Mouse (Mus musculus) lung, embryonic 16.5 days (tissue): ENCODE results near the gene Rbm41. TPM values are rescaled to one million over a fixed set of nuclear protein-coding genes. Genes with fewer than 3 reads are reported as not detected.

Source experiments
- ATAC-seq: fragments of 200-750 bp; cut with Nextera tagmentation; 2 replicates; pipeline ENCODE4 v1.8.0; 2017; ENCODE audit warnings: low read depth, mild to moderate bottlenecking, moderate library complexity
- H3K27ac ChIP-seq: fragments of 300-500 bp; sonication (generic); 2 replicates; pipeline ENCODE4 v1.5.1; 2014; ENCODE audit warnings: mild to moderate bottlenecking, control low read depth, low read length
- H3K27me3 ChIP-seq: fragments of 300-500 bp; sonication (generic); 2 replicates; pipeline ENCODE4 v1.6.1; 2014; ENCODE audit warnings: low read depth, low read length, mixed read lengths; ENCODE audit not compliant: control insufficient read depth, insufficient read depth
- H3K36me3 ChIP-seq: fragments of 300-500 bp; sonication (generic); 2 replicates; pipeline ENCODE4 v1.6.1; 2014; ENCODE audit warnings: low read length; ENCODE audit not compliant: control insufficient read depth, insufficient read depth
- H3K4me1 ChIP-seq: fragments of 300-500 bp; sonication (generic); replicated peaks from 2 replicates; pipeline ENCODE4 v1.6.1; 2014; ENCODE audit warnings: low read length, mixed read lengths; ENCODE audit not compliant: control insufficient read depth, insufficient read depth
- H3K4me2 ChIP-seq: fragments of 300-500 bp; sonication (generic); 2 replicates; pipeline ENCODE4 v1.6.1; 2014; ENCODE audit warnings: low read depth, low read length, control low read depth
- H3K4me3 ChIP-seq: fragments of 300-500 bp; sonication (generic); 2 replicates; pipeline ENCODE4 v1.5.1; 2014; ENCODE audit warnings: mild to moderate bottlenecking, low read length, control low read depth
- H3K9ac ChIP-seq: fragments of 300-500 bp; sonication (generic); 2 replicates; pipeline ENCODE4 v1.6.1; 2014; ENCODE audit warnings: low read length, control low read depth
- H3K9me3 ChIP-seq: fragments of 300-500 bp; sonication (generic); 2 replicates; pipeline ENCODE4 v1.6.1; 2016; ENCODE audit warnings: low read length; ENCODE audit not compliant: control insufficient read depth
- WGBS: fragments of 180-500 bp; shearing (Covaris S2); extraction: QIAGEN DNeasy Blood & Tissue Kit; methylation state at CpG from one replicate; pipeline ENCODE4 v1.1.7; 2014; 5-methylcytosine and 5-hydroxymethylcytosine counted together
- polyA plus RNA-seq: library from polyadenylated mRNA; unstranded; fragments of >200 nt; fragmentation: Nextera tagmentation; extraction: Ambion mirVana; gene quantifications from 2 replicates; pipeline ENCODE4 v1.2.1, GENCODE M21; 2015

Rbm41 gene
- polyA plus RNA-seq, 1 experiment from 2014 or later: 5.0 TPM

DNA sequence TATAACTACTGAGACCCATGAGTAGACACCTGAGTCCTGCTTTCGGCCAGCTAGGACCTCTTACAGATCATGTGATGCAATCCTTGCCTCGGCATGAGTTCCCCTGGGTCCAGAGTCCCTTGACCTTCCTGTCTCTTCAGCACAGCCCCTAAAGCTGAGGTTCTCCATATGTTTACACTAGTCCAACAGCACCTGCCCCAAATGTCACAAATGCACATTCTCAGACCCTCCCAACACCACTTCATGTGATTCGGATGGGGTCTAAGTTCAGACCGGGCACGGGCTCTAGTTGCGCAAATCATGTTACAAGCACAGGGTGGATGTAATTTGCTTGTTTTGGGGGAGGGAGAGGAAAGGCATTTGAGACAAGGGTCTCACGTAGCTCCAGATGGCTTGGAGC lies 121.3 kb downstream of the Rbm41 start:
- Histone ChIP-seq H3K4me3 (no peak overlapping the region), H3K36me3 (no peaks in the 10 kb centered on the region), H3K9me3 (no peaks in the 10 kb centered on the region), H3K9ac (no peak overlapping the region), H3K27me3 (0 out of 2 replicates have a peak, but pooled peaks cover 2% of the 10 kb centered on the region), H3K4me2 (no peak overlapping the region), H3K27ac (no peak overlapping the region), H3K4me1 (no peaks in the 10 kb centered on the region)
- 59% methylated on average over 7 of the region's 7 CpGs for WGBS
- no peak for ATAC-seq

DNA sequence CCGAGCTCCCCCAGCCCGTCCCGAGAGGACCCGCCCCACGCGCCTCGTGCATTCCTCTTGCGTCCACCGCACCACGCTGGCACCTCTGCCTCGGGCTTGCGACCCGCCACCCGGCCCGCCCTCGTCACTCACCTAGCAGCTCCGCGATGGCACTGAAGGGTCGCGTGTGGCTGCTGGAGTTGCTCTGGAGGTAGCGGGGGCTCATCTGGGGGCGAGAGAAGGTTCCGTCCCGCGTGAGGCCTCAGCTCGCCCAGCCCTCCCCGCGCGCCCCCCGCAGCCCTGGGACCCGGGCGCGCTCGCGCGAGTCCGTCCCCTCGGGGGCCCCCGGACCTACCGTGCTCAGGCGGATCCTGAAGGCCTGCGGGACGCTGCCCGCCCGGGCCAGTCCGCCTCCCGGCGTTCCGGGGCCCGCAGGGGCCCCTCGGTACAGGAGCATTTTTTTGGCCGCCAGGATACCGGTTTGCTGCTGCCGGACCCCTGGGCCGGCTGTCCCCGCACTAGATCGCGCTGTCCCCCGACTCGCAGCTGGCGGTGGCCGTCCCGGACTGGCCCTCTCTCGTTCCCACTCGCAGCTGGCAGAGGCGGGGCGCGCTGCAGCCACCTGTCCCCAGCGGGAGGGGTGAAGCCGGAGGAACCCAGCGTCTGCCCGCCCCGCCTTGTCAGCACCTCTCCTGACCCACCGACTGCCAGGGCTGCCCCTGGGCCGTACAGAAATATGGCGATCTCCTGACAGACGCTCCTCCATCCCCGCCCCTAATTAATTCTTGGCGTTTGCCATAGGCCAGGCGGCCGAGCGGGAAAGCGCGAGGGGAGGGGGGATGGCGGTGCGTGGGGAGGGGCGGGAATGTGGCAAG lies 127.2 kb downstream of the Rbm41 start, which contains the start of gene Morc4:
Gene Morc4, minus strand, starts transcription at position 740 of the 854 bp plus-strand sequence.
- Histone ChIP-seq H3K4me2 (peak within 1 kb of the TSS; percentile 66), H3K4me3 (peak within 1 kb of the TSS; percentile 65), H3K27ac (peak within 1 kb of the TSS; percentile 17; the same call in 1 of the 2 replicates), H3K27me3 (no peaks in the 10 kb centered on the region), H3K9me3 (no peaks in the 10 kb centered on the region), H3K4me1 (no peaks in the 10 kb centered on the region), H3K36me3 (no peaks in the 10 kb centered on the region), H3K9ac (peak within 1 kb of the TSS; percentile 73)
- ATAC-seq: peak; percentile 96
- 17% methylated on average over 47 of the region's 87 CpGs for WGBS

DNA sequence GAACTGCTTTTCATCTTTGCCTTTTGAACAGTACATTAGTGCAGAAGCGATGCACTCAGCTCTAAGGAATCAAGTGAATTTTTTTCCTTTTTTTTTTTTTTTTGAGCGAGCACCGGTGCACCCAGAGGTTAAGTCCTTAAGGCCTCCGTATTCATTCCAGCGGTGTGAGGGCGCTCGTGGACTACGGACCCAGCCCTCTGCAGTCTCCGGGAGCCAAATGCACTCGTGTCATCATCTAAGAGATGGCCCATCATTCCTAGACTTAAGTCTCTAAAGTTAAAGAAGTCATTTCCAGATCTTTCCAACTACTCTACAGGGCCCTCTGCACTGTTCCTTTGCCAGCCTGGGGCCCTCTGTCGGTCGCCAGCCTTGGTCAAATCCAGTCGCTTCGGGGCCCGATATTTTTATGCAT lies 128.1 kb downstream of the Rbm41 start:
- Histone ChIP-seq H3K9me3 (no peaks in the 10 kb centered on the region), H3K4me2 (peak overlapping the region; percentile 66), H3K27me3 (no peaks in the 10 kb centered on the region), H3K4me3 (peak overlapping the region; percentile 65), H3K4me1 (no peaks in the 10 kb centered on the region), H3K9ac (0 out of 2 replicates have a peak overlapping the region, but pooled peaks have one; percentile 73), H3K27ac (no peak overlapping the region), H3K36me3 (no peaks in the 10 kb centered on the region)
- ATAC-seq: peak; percentile 48; the same call in 1 of the 2 replicates
- WGBS: 18% methylated on average over 15 of the region's 15 CpGs

DNA sequence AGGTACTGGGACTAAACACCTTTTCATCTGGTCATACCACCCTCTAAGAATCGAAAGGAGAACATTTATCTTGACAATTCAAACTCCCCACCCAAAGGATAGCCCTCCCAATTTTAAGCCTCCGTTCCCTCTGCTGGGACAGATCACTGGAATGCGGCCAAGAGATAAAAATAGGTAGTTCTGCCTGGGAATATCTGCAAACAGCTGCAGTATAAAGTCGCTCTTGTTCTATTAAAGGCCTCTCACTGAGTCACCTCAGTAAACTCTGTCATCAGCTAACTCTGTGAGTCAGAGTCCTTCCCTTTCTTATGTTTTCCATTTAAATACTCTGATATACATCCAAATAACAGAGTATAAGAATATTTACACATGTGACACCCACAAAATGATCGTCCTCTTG lies 139.0 kb downstream of the Rbm41 start:
- H3K4me2 ChIP-seq: no peak overlapping the region
- H3K27me3 ChIP-seq: no peaks in the 10 kb centered on the region
- no peak overlapping the region for H3K4me3 ChIP-seq
- no peak overlapping the region for H3K27ac ChIP-seq
- no peak for ATAC-seq
- H3K36me3 ChIP-seq: no peaks in the 10 kb centered on the region
- 52% methylated on average over 5 of the region's 5 CpGs for WGBS
- no peaks in the 10 kb centered on the region for H3K4me1 ChIP-seq
- no peaks in the 10 kb centered on the region for H3K9me3 ChIP-seq
- no peak overlapping the region for H3K9ac ChIP-seq

DNA sequence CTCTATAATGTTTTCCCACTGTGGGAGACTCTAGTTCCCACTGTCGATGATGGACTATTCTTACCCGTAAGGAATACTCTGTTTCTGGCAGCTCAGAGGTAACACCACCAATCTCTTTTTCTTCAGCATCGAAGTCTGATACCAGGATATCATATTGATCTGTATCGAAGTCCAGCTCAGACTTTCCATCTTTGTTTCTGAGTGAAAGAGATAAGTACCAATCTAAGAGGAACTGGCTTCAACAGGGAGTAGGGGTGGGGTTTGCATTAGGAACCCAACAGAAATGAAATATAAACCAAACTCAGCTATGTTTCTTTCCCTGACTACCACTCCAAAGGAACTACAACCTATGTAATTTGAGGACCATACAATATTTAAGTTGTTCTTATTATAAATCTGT lies 143.6 kb downstream of the Rbm41 start:
- ATAC-seq: no peak

DNA sequence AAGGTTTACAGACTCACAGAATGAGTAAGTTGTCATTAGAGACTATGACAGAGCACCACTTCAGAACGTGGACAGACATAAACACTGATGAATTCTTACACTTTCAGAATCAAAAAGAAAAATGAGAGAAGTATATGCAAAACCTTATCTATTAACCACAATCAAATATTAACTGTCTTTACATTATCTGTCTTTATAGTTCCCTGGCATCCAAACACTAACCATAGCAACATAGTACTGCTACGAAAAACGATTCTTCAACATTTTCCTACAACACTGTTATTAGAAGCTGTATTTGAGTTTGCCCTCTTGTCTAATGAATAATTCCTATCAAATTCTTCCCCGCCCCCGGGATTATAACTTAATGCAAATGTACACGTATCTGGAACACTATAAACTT lies 157.3 kb downstream of the Rbm41 start:
- Histone ChIP-seq H3K27ac (no peak overlapping the region), H3K36me3 (no peaks in the 10 kb centered on the region), H3K27me3 (no peaks in the 10 kb centered on the region), H3K4me2 (no peak overlapping the region), H3K9me3 (no peaks in the 10 kb centered on the region), H3K9ac (no peak overlapping the region), H3K4me3 (no peak overlapping the region), H3K4me1 (no peaks in the 10 kb centered on the region)
- WGBS: 67% methylated on average over 6 of the region's 6 CpGs
- no peak for ATAC-seq

More for the DNA sequence above, 143.6 kb downstream of the Rbm41 start:
- Histone ChIP-seq H3K4me2 (no peak overlapping the region), H3K27me3 (no peaks in the 10 kb centered on the region), H3K9ac (no peak overlapping the region), H3K4me3 (no peak overlapping the region), H3K27ac (no peak overlapping the region), H3K4me1 (no peaks in the 10 kb centered on the region), H3K36me3 (no peaks in the 10 kb centered on the region), H3K9me3 (no peaks in the 10 kb centered on the region)
- 93% methylated on average over 4 of the region's 4 CpGs for WGBS

Other genes with a start within 250 kb of the Rbm41 start
- gene Ripply1, start 216.2 kb downstream of the Rbm41 start, polyA plus RNA-seq: 0.28 TPM in 1 of 2 replicates, not detected in the other
- gene Cldn2, start 197.8 kb downstream of the Rbm41 start, polyA plus RNA-seq: 0.29 and 0.62 TPM in 2 replicates
- gene Morc4, start 126.9 kb downstream of the Rbm41 start, polyA plus RNA-seq: 13.6 and 13.9 TPM in 2 replicates
- 3.1 and 4.8 TPM in 2 replicates for gene Nup62cl, start 64.1 kb upstream of the Rbm41 start, polyA plus RNA-seq
- 0.10 and 0.41 TPM in 2 replicates for gene Pih1h3b, start 64.3 kb upstream of the Rbm41 start, polyA plus RNA-seq